Mouse (Mus musculus) limb, embryonic 12.5 days (tissue): ENCODE measurements around the gene Kif5c. TPM values are rescaled to one million over a fixed set of nuclear protein-coding genes. Genes with fewer than 3 reads are reported as not detected.

Source experiments
- ATAC-seq: fragments of 200-750 bp; cut with Nextera tagmentation; 2 replicates; pipeline ENCODE4 v1.8.0; 2017; ENCODE audit warnings: low read depth, moderate TSS enrichment; ENCODE audit not compliant: insufficient number of reproducible peaks, insufficient read depth, low FRiP score, low TSS enrichment
- H3K27ac ChIP-seq: fragments of 300-500 bp; sonication (generic); 2 replicates; pipeline ENCODE4 v1.5.1; 2016; ENCODE audit warnings: mild to moderate bottlenecking, moderate library complexity
- H3K27me3 ChIP-seq: fragments of 300-500 bp; sonication (generic); 2 replicates; pipeline ENCODE4 v1.6.1; 2016; ENCODE audit warnings: mild to moderate bottlenecking, moderate library complexity
- H3K36me3 ChIP-seq: fragments of 300-500 bp; sonication (generic); 2 replicates; pipeline ENCODE4 v1.6.1; 2016; ENCODE audit warnings: mild to moderate bottlenecking, moderate library complexity
- H3K4me1 ChIP-seq: fragments of 300-500 bp; sonication (generic); replicated peaks from 2 replicates; pipeline ENCODE4 v1.6.1; 2016
- H3K4me2 ChIP-seq: fragments of 300-500 bp; sonication (generic); 2 replicates; pipeline ENCODE4 v1.6.1; 2016; ENCODE audit warnings: mild to moderate bottlenecking, moderate library complexity
- H3K4me3 ChIP-seq: fragments of 300-500 bp; sonication (generic); replicated peaks from 2 replicates; pipeline ENCODE4 v1.5.1; 2016; ENCODE audit warnings: mild to moderate bottlenecking
- H3K9ac ChIP-seq: fragments of 300-500 bp; sonication (generic); replicated peaks from 2 replicates; pipeline ENCODE4 v1.6.1; 2016; ENCODE audit warnings: mild to moderate bottlenecking, moderate library complexity
- H3K9me3 ChIP-seq: fragments of 300-500 bp; sonication (generic); 2 replicates; pipeline ENCODE4 v1.6.1; 2016; ENCODE audit warnings: mild to moderate bottlenecking, moderate library complexity
- WGBS: fragments of 180-500 bp; shearing (Covaris S2); methylation state at CpG from one replicate; pipeline ENCODE4 v1.1.7; 2016; 5-methylcytosine and 5-hydroxymethylcytosine counted together
- polyA plus RNA-seq: library from polyadenylated mRNA; unstranded; fragments of >200 nt; fragmentation: Nextera tagmentation; extraction: Ambion mirVana; gene quantifications from 2 replicates; pipeline ENCODE4 v1.2.1, GENCODE M21; 2016

The Kif5c gene
- polyA plus RNA-seq, 1 experiment from 2014 or later = 15.0 TPM

- 75% methylated on average over 3 of the region's 3 CpGs for WGBS
- H3K9ac ChIP-seq = no peak overlapping the region
- H3K36me3 ChIP-seq = no peaks in the 10 kb centered on the region
- no peak overlapping the region for H3K4me3 ChIP-seq
- no peaks in the 10 kb centered on the region for H3K27me3 ChIP-seq
- no peaks in the 10 kb centered on the region for H3K9me3 ChIP-seq
- no peak overlapping the region for H3K4me2 ChIP-seq
- H3K27ac ChIP-seq = no peak overlapping the region
- no peak for ATAC-seq
- H3K4me1 ChIP-seq = peaks cover 3% of the 10 kb centered on the region; the same call in 1 of the 2 replicates
Observed at GRCm38 (mm10) chr2:49817151-49817550, 198.1 kb downstream of the Kif5c start.

- no peak overlapping the region for H3K4me3 ChIP-seq
- H3K36me3 ChIP-seq = no peaks in the 10 kb centered on the region
- no peaks in the 10 kb centered on the region for H3K9me3 ChIP-seq
- ATAC-seq = no peak
- H3K27ac ChIP-seq = no peak overlapping the region
- H3K9ac ChIP-seq = no peak overlapping the region
- no peaks in the 10 kb centered on the region for H3K4me1 ChIP-seq
- no peaks in the 10 kb centered on the region for H3K27me3 ChIP-seq
- H3K4me2 ChIP-seq = no peak overlapping the region
- WGBS = 80% methylated on average over 5 of the region's 5 CpGs
Observed at GRCm38 (mm10) chr2:49818126-49818525, 199.0 kb downstream of the Kif5c start.

- no peaks in the 10 kb centered on the region for H3K9me3 ChIP-seq
- no peak overlapping the region for H3K27ac ChIP-seq
- H3K4me3 ChIP-seq = no peak overlapping the region
- no peak overlapping the region for H3K9ac ChIP-seq
- 0 out of 2 replicates have a peak, but pooled peaks cover 5% of the 10 kb centered on the region for H3K27me3 ChIP-seq
- no peaks in the 10 kb centered on the region for H3K36me3 ChIP-seq
- no peak overlapping the region for H3K4me2 ChIP-seq
- ATAC-seq = no peak
- 91% methylated on average over 1 of the region's 1 CpGs for WGBS
- peaks cover 8% of the 10 kb centered on the region for H3K4me1 ChIP-seq
Observed at GRCm38 (mm10) chr2:49822312-49822711, 203.2 kb downstream of the Kif5c start.

Other genes starting within 250 kb of the Kif5c start
- gene Epc2, start 167.8 kb upstream of the Kif5c start, polyA plus RNA-seq = 8.6 and 10.8 TPM in 2 replicates
- gene Lypd6b, start 168.4 kb downstream of the Kif5c start, polyA plus RNA-seq = 7.2 and 7.3 TPM in 2 replicates